ENCODE assay signal across 23 mouse cellular contexts in the genomic region with DNA sequence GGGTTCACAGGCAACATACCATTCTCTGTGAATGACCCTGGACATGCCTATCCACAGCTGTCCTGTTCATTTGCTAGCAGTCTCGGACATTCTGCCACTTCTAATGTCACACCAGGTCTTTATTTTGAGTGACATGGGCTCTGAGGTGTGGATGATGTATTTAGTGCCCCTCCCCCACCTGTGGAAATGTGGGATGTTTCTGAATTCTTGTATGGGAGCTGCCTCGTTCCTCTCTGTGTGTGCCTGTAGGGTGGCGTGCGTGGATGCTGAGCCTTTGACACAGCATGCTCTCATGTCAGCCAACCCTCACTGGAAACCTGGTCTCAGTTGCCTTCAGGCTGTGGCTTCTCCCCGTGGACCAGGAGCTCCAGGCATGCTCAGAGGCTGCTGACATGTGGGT.
DNase-seq lines count a peak whose midpoint lies in the region; ATAC-seq lines count a peak whose summit lies in the region.
"Had no signal": no experiment of that assay in that cellular context is flagged by ENCODE, and none has a peak within 500 bp of the region (broad histone marks: within the 10 kb centered on the region; RNA-seq: fewer than 3 reads in every experiment).

No protein-coding gene starts in this region.

- no peak overlapping the region for H3K4me3 ChIP-seq in hindbrain, embryonic 13.5 days
- no peak overlapping the region for H3K4me3 ChIP-seq in hindbrain, embryonic 12.5 days
- H3K4me3 ChIP-seq in neural tube, embryonic 11.5 days (ENCODE audit: low read depth, low read length): no peak overlapping the region
- H3K4me3 ChIP-seq in heart, embryonic 11.5 days (ENCODE audit: low read depth, low read length): no peak overlapping the region
- H3K4me3 ChIP-seq: embryonic facial prominence, embryonic 15.5 days; heart, embryonic 10.5 days; intestine, embryonic 15.5 days; limb, embryonic 13.5 days; liver, embryonic 12.5 days; neural tube, embryonic 12.5 days had no signal

- peak; percentile 20 for DNase-seq in embryo, embryonic 11 days
- DNase-seq in embryo, embryonic 10.5 days (ENCODE audit: low spot score): no peak
- no peak for DNase-seq in neural tube, embryonic 11.5 days (ENCODE audit: low spot score)
- no peak for DNase-seq in neural tube, embryonic 10.5 days (ENCODE audit: extremely low spot score, low spot score)
- no peak for DNase-seq in testis, postnatal 10 days (ENCODE audit: low spot score)
- DNase-seq: adrenal gland, postnatal 10 days; cerebellum, adult 18-20 months; cerebellum, postnatal 14 days; gastrocnemius, postnatal 10 days; kidney, postnatal 25 days; lung, adult 18-20 months; lung, postnatal 10 days; right cerebral cortex, postnatal 14 days had no signal

- H3K4me2 ChIP-seq in hindbrain, embryonic 13.5 days: no peak overlapping the region
- H3K4me2 ChIP-seq in hindbrain, embryonic 12.5 days (replicated peaks): no peak overlapping the region
- no peak overlapping the region for H3K4me2 ChIP-seq in neural tube, embryonic 11.5 days (ENCODE audit: low read depth)
- H3K4me2 ChIP-seq in heart, embryonic 11.5 days: no peak overlapping the region
- H3K4me2 ChIP-seq: embryonic facial prominence, embryonic 15.5 days; intestine, embryonic 15.5 days; limb, embryonic 13.5 days; liver, embryonic 12.5 days; neural tube, embryonic 12.5 days had no signal

- H3K27me3 ChIP-seq in hindbrain, embryonic 13.5 days: peaks cover 4% of the 10 kb centered on the region; the same call in 1 of the 2 replicates
- H3K27me3 ChIP-seq in hindbrain, embryonic 12.5 days: peaks cover 3% of the 10 kb centered on the region; the same call in 1 of the 2 replicates
- no peaks in the 10 kb centered on the region for H3K27me3 ChIP-seq in neural tube, embryonic 11.5 days (ENCODE audit: control insufficient read depth, insufficient read depth, low read length)
- H3K27me3 ChIP-seq in heart, embryonic 11.5 days (ENCODE audit: control insufficient read depth, insufficient read depth, low read length): peaks cover 31% of the 10 kb centered on the region
- H3K27me3 ChIP-seq: embryonic facial prominence, embryonic 15.5 days; intestine, embryonic 15.5 days; limb, embryonic 13.5 days; neural tube, embryonic 12.5 days had no signal

- ATAC-seq in hindbrain, embryonic 13.5 days (ENCODE audit: low FRiP score): no peak
- no peak for ATAC-seq in hindbrain, embryonic 12.5 days (ENCODE audit: low FRiP score)
- ATAC-seq in neural tube, embryonic 11.5 days (ENCODE audit: insufficient read depth, low FRiP score, low TSS enrichment): no peak
- ATAC-seq in heart, embryonic 11.5 days (replicated peaks; ENCODE audit: insufficient number of reproducible peaks, low FRiP score, low TSS enrichment): no peak
- ATAC-seq: intestine, embryonic 15.5 days; liver, embryonic 12.5 days had no signal

- H3K4me1 ChIP-seq in hindbrain, embryonic 13.5 days (replicated peaks): peaks cover 65% of the 10 kb centered on the region
- peaks cover 61% of the 10 kb centered on the region for H3K4me1 ChIP-seq in hindbrain, embryonic 12.5 days
- H3K4me1 ChIP-seq in neural tube, embryonic 11.5 days (ENCODE audit: control insufficient read depth, insufficient read depth, low read length): peaks cover 46% of the 10 kb centered on the region
- H3K4me1 ChIP-seq in heart, embryonic 11.5 days (ENCODE audit: control insufficient read depth, insufficient read depth, low read length): no peaks in the 10 kb centered on the region
- H3K4me1 ChIP-seq: intestine, embryonic 15.5 days; liver, embryonic 12.5 days had no signal

- WGBS in hindbrain, embryonic 13.5 days: 37% methylated on average over 5 of the region's 5 CpGs
- WGBS in hindbrain, embryonic 12.5 days: 31% methylated on average over 5 of the region's 5 CpGs
- 52% methylated on average over 5 of the region's 5 CpGs for WGBS in neural tube, embryonic 11.5 days
- 59% methylated on average over 5 of the region's 5 CpGs for WGBS in heart, embryonic 11.5 days (ENCODE audit: insufficient replicate concordance)

- H3K36me3 ChIP-seq in hindbrain, embryonic 13.5 days: no peaks in the 10 kb centered on the region
- H3K36me3 ChIP-seq in hindbrain, embryonic 12.5 days: no peaks in the 10 kb centered on the region
- no peaks in the 10 kb centered on the region for H3K36me3 ChIP-seq in neural tube, embryonic 11.5 days (ENCODE audit: control insufficient read depth, insufficient read depth, low read length)
- no peaks in the 10 kb centered on the region for H3K36me3 ChIP-seq in heart, embryonic 11.5 days (ENCODE audit: control insufficient read depth, insufficient read depth, low read length)
- H3K36me3 ChIP-seq: embryonic facial prominence, embryonic 15.5 days; heart, embryonic 10.5 days; intestine, embryonic 15.5 days; limb, embryonic 13.5 days; liver, embryonic 12.5 days; neural tube, embryonic 12.5 days had no signal

- H3K9ac ChIP-seq in hindbrain, embryonic 13.5 days: no peak overlapping the region
- H3K9ac ChIP-seq in hindbrain, embryonic 12.5 days: no peak overlapping the region
- no peak overlapping the region for H3K9ac ChIP-seq in neural tube, embryonic 11.5 days (ENCODE audit: low read length)
- H3K9ac ChIP-seq in heart, embryonic 11.5 days (ENCODE audit: low read depth, low read length): no peak overlapping the region
- H3K9ac ChIP-seq: embryonic facial prominence, embryonic 15.5 days; intestine, embryonic 15.5 days; limb, embryonic 13.5 days; liver, embryonic 12.5 days; neural tube, embryonic 12.5 days had no signal

- peak overlapping the region; percentile 84; the same call in 1 of the 2 replicates for H3K27ac ChIP-seq in hindbrain, embryonic 13.5 days
- H3K27ac ChIP-seq in hindbrain, embryonic 12.5 days: no peak overlapping the region
- peak overlapping the region; percentile 88 for H3K27ac ChIP-seq in neural tube, embryonic 11.5 days (ENCODE audit: low read depth, low read length)
- no peak overlapping the region for H3K27ac ChIP-seq in heart, embryonic 11.5 days (ENCODE audit: low read depth, low read length)
- H3K27ac ChIP-seq: embryonic facial prominence, embryonic 15.5 days; heart, embryonic 10.5 days; intestine, embryonic 15.5 days; limb, embryonic 13.5 days; liver, embryonic 12.5 days; stomach, postnatal 0 days had no signal

- no peaks in the 10 kb centered on the region for H3K9me3 ChIP-seq in hindbrain, embryonic 13.5 days
- no peaks in the 10 kb centered on the region; the same call in 1 of the 2 replicates for H3K9me3 ChIP-seq in hindbrain, embryonic 12.5 days (replicated peaks)
- H3K9me3 ChIP-seq in neural tube, embryonic 11.5 days (ENCODE audit: control insufficient read depth, low read length): no peaks in the 10 kb centered on the region
- no peaks in the 10 kb centered on the region for H3K9me3 ChIP-seq in heart, embryonic 11.5 days (replicated peaks; ENCODE audit: control insufficient read depth, low read length)
- H3K9me3 ChIP-seq: embryonic facial prominence, embryonic 15.5 days; heart, embryonic 10.5 days; intestine, embryonic 15.5 days; limb, embryonic 13.5 days; liver, embryonic 12.5 days; neural tube, embryonic 12.5 days had no signal

Comparison
In these comparisons a context has a peak if more than half of its experiments do, and no peak if none do; other contexts are left out.
1. H3K27ac ChIP-seq: peak in hindbrain, embryonic 13.5 days (single experiment) and neural tube, embryonic 11.5 days (single experiment); none in hindbrain, embryonic 12.5 days (single experiment) and heart, embryonic 11.5 days (single experiment).